Mouse (Mus musculus) liver, embryonic 14.5 days (tissue): ENCODE measurements around the gene Wdr24.

Experiments
- CTCF ChIP-seq: IDR thresholded peaks from 2 replicates; pipeline ENCODE4 v1.5.1; 2016; ENCODE audit warnings: antibody characterized with exemption, low read depth, control low read depth
- EP300 ChIP-seq: IDR thresholded peaks from 2 replicates; pipeline ENCODE4 v1.6.1; 2016; ENCODE audit warnings: antibody characterized with exemption, low read depth

GRCm38 (mm10) chr17:25841117-25841880, 17.9 kb downstream of the Wdr24 start, which contains the start of gene Gm20683:
- TF ChIP-seq CTCF = no peak
- no peak for TF ChIP-seq EP300
